Mouse (Mus musculus): ENCODE data around the gene Adgrl1. TPM values are rescaled to one million over a fixed set of nuclear protein-coding genes. Genes with fewer than 3 reads are reported as not detected.

Gene Adgrl1
- polyA plus RNA-seq, 1 experiment from 2014 or later, result 12.0 TPM

DNA sequence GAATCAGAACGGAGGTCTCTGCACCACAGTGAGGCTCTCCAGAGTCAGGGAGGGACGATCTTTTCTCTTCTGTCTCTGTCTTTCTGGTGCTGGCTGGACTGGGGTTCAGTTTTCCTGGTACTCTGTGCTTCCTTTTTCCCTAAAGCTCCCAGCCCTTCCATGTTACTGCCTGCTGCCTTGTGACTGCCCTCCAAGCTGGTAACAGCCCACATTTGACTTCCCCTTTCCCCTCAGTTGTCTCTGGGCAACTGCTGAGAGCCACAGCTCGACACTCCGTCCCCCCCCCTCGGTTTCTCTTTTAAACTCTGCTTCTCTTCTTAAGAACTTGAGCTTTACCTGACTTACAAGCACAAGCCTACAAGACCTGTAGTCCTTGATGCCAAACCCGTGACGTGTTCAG is 89.3 kb downstream of the Adgrl1 start:
- H3K4me1 ChIP-seq, result no peaks in the 10 kb centered on the region

GRCm38 (mm10) chr8:83990170-83990569 is 90.3 kb downstream of the Adgrl1 start:
- Histone ChIP-seq H3K4me3 (no peak overlapping the region), H3K36me3 (peaks cover 93% of the 10 kb centered on the region), H3K27me3 (ENCODE audit: insufficient read depth, poor library complexity, severe bottlenecking) (no peaks in the 10 kb centered on the region), H3K9me3 (no peaks in the 10 kb centered on the region), H3K27ac (no peak overlapping the region), H3K4me1 (no peaks in the 10 kb centered on the region)
- no peak for DNase-seq (ENCODE audit: low spot score)
- WGBS, result 93% methylated on average over 14 of the region's 14 CpGs

More for the DNA sequence above, 89.3 kb downstream of the Adgrl1 start:
- Histone ChIP-seq H3K27me3 (ENCODE audit: insufficient read depth, poor library complexity, severe bottlenecking) (no peaks in the 10 kb centered on the region), H3K36me3 (peaks cover 93% of the 10 kb centered on the region), H3K27ac (no peak overlapping the region), H3K4me3 (no peak overlapping the region), H3K9me3 (no peaks in the 10 kb centered on the region)
- WGBS, result 88% methylated on average over 7 of the region's 7 CpGs
- DNase-seq (ENCODE audit: low spot score), result no peak

Small RNA genes lying within 50 kb of the gene (microRNA-seq; reads per million reads assigned to microRNA genes)
- gene Gm44330 (not detected), gene Gm44450 (not detected)

Other genes starting within 250 kb of the Adgrl1 start
- 204 and 214 TPM in 2 replicates for gene Gipc1, start 247.4 kb upstream of the Adgrl1 start, polyA plus RNA-seq (2016; fragmentation: Nextera tagmentation; extraction: Ambion mirVana)
- 0.36 and 0.46 TPM in 2 replicates for gene Ptger1, start 233.4 kb upstream of the Adgrl1 start, polyA plus RNA-seq (2016; fragmentation: Nextera tagmentation; extraction: Ambion mirVana)
- 21.5 and 23.2 TPM in 2 replicates for gene Pkn1, start 200.9 kb upstream of the Adgrl1 start, polyA plus RNA-seq (2016; fragmentation: Nextera tagmentation; extraction: Ambion mirVana)
- 221 and 253 TPM in 2 replicates for gene Ddx39, start 184.9 kb upstream of the Adgrl1 start, polyA plus RNA-seq (2016; fragmentation: Nextera tagmentation; extraction: Ambion mirVana)
- 11.8 and 17.1 TPM in 2 replicates for gene Adgre5, start 158.8 kb upstream of the Adgrl1 start, polyA plus RNA-seq (2016; fragmentation: Nextera tagmentation; extraction: Ambion mirVana)
- gene Gm10644, start 55.1 kb downstream of the Adgrl1 start, polyA plus RNA-seq (2016; fragmentation: Nextera tagmentation; extraction: Ambion mirVana), result 0.41 and 0.86 TPM in 2 replicates
- 71.5 and 80.8 TPM in 2 replicates for gene Asf1b, start 55.4 kb downstream of the Adgrl1 start, polyA plus RNA-seq (2016; fragmentation: Nextera tagmentation; extraction: Ambion mirVana)
- gene Prkaca, start 72.9 kb downstream of the Adgrl1 start, polyA plus RNA-seq (2016; fragmentation: Nextera tagmentation; extraction: Ambion mirVana), result 157 and 160 TPM in 2 replicates
- 5.0 and 10.7 TPM in 2 replicates for gene Samd1, start 97.6 kb downstream of the Adgrl1 start, polyA plus RNA-seq (2016; fragmentation: Nextera tagmentation; extraction: Ambion mirVana)
- gene 1700067K01Rik, start 101.4 kb downstream of the Adgrl1 start, polyA plus RNA-seq (2016; fragmentation: Nextera tagmentation; extraction: Ambion mirVana), result 0.27 and 0.95 TPM in 2 replicates
- gene 2210011C24Rik, start 112.1 kb downstream of the Adgrl1 start, polyA plus RNA-seq (2016; fragmentation: Nextera tagmentation; extraction: Ambion mirVana), result 0.30 and 0.80 TPM in 2 replicates
- gene Palm3, start 121.4 kb downstream of the Adgrl1 start, polyA plus RNA-seq (2016; fragmentation: Nextera tagmentation; extraction: Ambion mirVana), result 4.9 and 7.4 TPM in 2 replicates
- gene Il27ra, start 142.5 kb downstream of the Adgrl1 start, polyA plus RNA-seq (2016; fragmentation: Nextera tagmentation; extraction: Ambion mirVana), result 1.4 and 2.6 TPM in 2 replicates
- 0.67 TPM in 1 of 2 replicates, not detected in the other for gene Rln3, start 144.9 kb downstream of the Adgrl1 start, polyA plus RNA-seq (2016; fragmentation: Nextera tagmentation; extraction: Ambion mirVana)
- gene Gm10643, start 165.0 kb downstream of the Adgrl1 start, polyA plus RNA-seq (2016; fragmentation: Nextera tagmentation; extraction: Ambion mirVana), result 1.0 and 1.4 TPM in 2 replicates
- 6.5 and 7.3 TPM in 2 replicates for gene Rfx1, start 166.7 kb downstream of the Adgrl1 start, polyA plus RNA-seq (2016; fragmentation: Nextera tagmentation; extraction: Ambion mirVana)
- gene Dcaf15, start 204.7 kb downstream of the Adgrl1 start, polyA plus RNA-seq (2016; fragmentation: Nextera tagmentation; extraction: Ambion mirVana), result 10.4 and 14.2 TPM in 2 replicates
- 0.05 and 0.10 TPM in 2 replicates for gene Podnl1, start 225.9 kb downstream of the Adgrl1 start, polyA plus RNA-seq (2016; fragmentation: Nextera tagmentation; extraction: Ambion mirVana)
- 19.5 and 19.7 TPM in 2 replicates for gene Cc2d1a, start 247.8 kb downstream of the Adgrl1 start, polyA plus RNA-seq (2016; fragmentation: Nextera tagmentation; extraction: Ambion mirVana)
- 0.79 and 1.5 TPM in 2 replicates for gene 4930432K21Rik, start 247.9 kb downstream of the Adgrl1 start, polyA plus RNA-seq (2016; fragmentation: Nextera tagmentation; extraction: Ambion mirVana)